Mouse (Mus musculus) cerebellum, postnatal 25 days (tissue): ENCODE data around the gene Serinc3.
A peak's percentile ranks its signal among the peaks of the same experiment; 100 is the strongest.
"Not testable (repeated sequence)": the region's sequence is repeated elsewhere in the genome, so short reads cannot be mapped to it uniquely, and the experiment has no call there.

ENCODE experiments used
- DNase-seq, 2 experiments: peaks; one replicate each; pipeline ENCODE4 v3.0.0; 2021; ENCODE audit warnings: mixed read lengths in 2 of 2

The Serinc3 gene

GRCm38 (mm10) chr2:163621401-163621800 is 23.5 kb downstream of the Serinc3 start:
- not testable (repeated sequence) for DNase-seq

- DNase-seq, result no peak
These were observed 24.5 kb downstream of the Serinc3 start for GRCm38 (mm10) chr2:163620451-163620850.

- no peak for DNase-seq
These were observed 27.1 kb downstream of the Serinc3 start for GRCm38 (mm10) chr2:163617874-163618273.

- DNase-seq, result no peak
These were observed 27.6 kb downstream of the Serinc3 start for GRCm38 (mm10) chr2:163617232-163617863.

- DNase-seq, result no peak
These were observed 28.2 kb downstream of the Serinc3 start for GRCm38 (mm10) chr2:163616652-163617227.

GRCm38 (mm10) chr2:163615906-163616651 is 28.9 kb downstream of the Serinc3 start:
- DNase-seq, result no peak

- DNase-seq, result no peak
These were observed 29.5 kb downstream of the Serinc3 start for GRCm38 (mm10) chr2:163615401-163615800.

- DNase-seq, result no peak
These were observed 30.9 kb downstream of the Serinc3 start for GRCm38 (mm10) chr2:163613990-163614389.

- no peak for DNase-seq
These were observed 31.7 kb downstream of the Serinc3 start for GRCm38 (mm10) chr2:163613206-163613605.

GRCm38 (mm10) chr2:163611176-163611575 is 33.8 kb downstream of the Serinc3 start:
- DNase-seq, result no peak

- DNase-seq, result peak; percentile 55 to 67
These were observed 35.5 kb downstream of the Serinc3 start for GRCm38 (mm10) chr2:163609281-163609975.

- DNase-seq, result no peak
These were observed 36.9 kb downstream of the Serinc3 start for GRCm38 (mm10) chr2:163608008-163608407.

- no peak for DNase-seq
These were observed 38.8 kb downstream of the Serinc3 start for GRCm38 (mm10) chr2:163606161-163606560.

- DNase-seq, result peak; percentile 88 to 93
These were observed 42.6 kb downstream of the Serinc3 start, which contains the start of gene Ttpal for GRCm38 (mm10) chr2:163602101-163602971. Gene Ttpal (plus strand): TSS chr2:163602314.

GRCm38 (mm10) chr2:163601712-163602100 is 43.2 kb downstream of the Serinc3 start:
- peak in 1 of 2 experiments; percentile 40 for DNase-seq

GRCm38 (mm10) chr2:163601066-163601465 is 43.9 kb downstream of the Serinc3 start:
- no peak for DNase-seq

- DNase-seq, result peak; percentile 77 to 86
These were observed 45.7 kb downstream of the Serinc3 start for GRCm38 (mm10) chr2:163599226-163599625.

- DNase-seq, result peak in 1 of 2 experiments; percentile 53
These were observed 47.3 kb downstream of the Serinc3 start for GRCm38 (mm10) chr2:163597661-163598060.

- peak in 1 of 2 experiments; percentile 37 for DNase-seq
These were observed 48.1 kb downstream of the Serinc3 start for GRCm38 (mm10) chr2:163596873-163597155.

GRCm38 (mm10) chr2:163596057-163596872 is 48.7 kb downstream of the Serinc3 start:
- no peak for DNase-seq

- DNase-seq, result no peak
These were observed 49.8 kb downstream of the Serinc3 start for GRCm38 (mm10) chr2:163595119-163595518.
